Mouse (Mus musculus): ENCODE measurements around the gene Camta1. TPM values are rescaled to one million over a fixed set of nuclear protein-coding genes. Genes with fewer than 3 reads are reported as not detected.

Camta1 gene
- polyA plus RNA-seq, 1 experiment from 2014 or later, result 140 TPM

DNA sequence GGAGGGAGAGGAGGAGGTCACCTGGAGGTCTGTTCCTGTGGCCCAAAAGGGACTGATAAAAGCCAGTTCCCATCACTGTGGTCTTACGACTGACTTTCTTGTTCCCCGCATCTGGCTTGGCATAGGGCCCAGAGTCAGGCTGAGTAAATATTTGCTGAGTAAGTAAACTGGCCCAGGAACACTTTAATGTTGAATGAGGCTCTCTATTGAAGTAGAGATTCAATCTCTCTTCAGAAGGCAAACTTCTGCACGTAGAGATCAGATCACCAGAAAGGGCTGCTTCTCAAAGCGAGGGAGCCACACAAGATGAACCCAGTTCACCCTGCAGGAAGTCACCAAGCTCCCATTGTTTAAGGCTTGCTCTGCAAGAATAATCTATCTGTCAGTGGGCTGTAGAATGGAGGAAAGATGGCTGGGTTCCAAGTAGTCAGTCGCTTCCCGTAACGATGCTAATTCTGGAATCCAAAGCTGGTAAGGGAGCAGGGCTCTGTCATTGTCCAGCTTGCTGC lies 681.2 kb downstream of the Camta1 start:
- ATAC-seq (replicated peaks; ENCODE audit: low FRiP score), result no peak
- Histone ChIP-seq H3K27me3 (ENCODE audit: control insufficient read depth, insufficient read depth, low read length) (no peaks in the 10 kb centered on the region), H3K9ac (ENCODE audit: low read length) (no peak overlapping the region), H3K27ac (ENCODE audit: low read depth, low read length) (no peak overlapping the region), H3K36me3 (ENCODE audit: control insufficient read depth, insufficient read depth, low read length) (no peaks in the 10 kb centered on the region), H3K9me3 (ENCODE audit: control insufficient read depth, low read length) (no peaks in the 10 kb centered on the region), H3K4me2 (ENCODE audit: low read depth, low read length, severe bottlenecking) (no peak overlapping the region), H3K4me1 (replicated peaks; ENCODE audit: control insufficient read depth, insufficient read depth, low read length) (no peaks in the 10 kb centered on the region), H3K4me3 (ENCODE audit: low read depth, low read length) (no peak overlapping the region)
- no peak for DNase-seq (ENCODE audit: low spot score)
- 58% methylated on average over 7 of the region's 7 CpGs for WGBS

DNA sequence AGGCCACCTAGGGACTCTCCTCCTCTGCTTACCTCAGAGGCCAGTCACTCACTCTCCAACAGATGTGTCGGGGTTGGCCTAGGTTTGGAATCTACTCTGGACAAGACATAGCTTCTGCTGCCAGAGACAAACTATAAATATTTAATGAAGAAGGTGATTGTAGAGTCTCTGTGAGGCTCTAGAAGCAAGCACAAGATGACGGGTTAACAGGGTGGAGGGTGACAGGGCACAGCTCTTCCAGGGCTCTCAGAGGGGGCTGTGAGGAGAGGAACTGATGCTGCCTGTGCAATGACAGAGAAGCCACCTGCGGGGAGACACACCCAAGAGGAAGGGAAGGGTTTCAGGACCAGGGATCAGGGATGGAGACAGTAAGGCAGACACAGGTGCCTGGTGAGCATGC lies 682.0 kb downstream of the Camta1 start:
- Histone ChIP-seq H3K27ac (ENCODE audit: low read depth, low read length) (no peak overlapping the region), H3K36me3 (ENCODE audit: control insufficient read depth, insufficient read depth, low read length) (no peaks in the 10 kb centered on the region), H3K27me3 (ENCODE audit: control insufficient read depth, insufficient read depth, low read length) (no peaks in the 10 kb centered on the region), H3K9me3 (ENCODE audit: control insufficient read depth, low read length) (no peaks in the 10 kb centered on the region), H3K4me2 (ENCODE audit: low read depth, low read length, severe bottlenecking) (no peak overlapping the region), H3K9ac (ENCODE audit: low read length) (no peak overlapping the region), H3K4me1 (replicated peaks; ENCODE audit: control insufficient read depth, insufficient read depth, low read length) (no peaks in the 10 kb centered on the region), H3K4me3 (ENCODE audit: low read depth, low read length) (no peak overlapping the region)
- no peak for DNase-seq (ENCODE audit: low spot score)
- 67% methylated on average over 3 of the region's 3 CpGs for WGBS
- no peak for ATAC-seq (replicated peaks; ENCODE audit: low FRiP score)

DNA sequence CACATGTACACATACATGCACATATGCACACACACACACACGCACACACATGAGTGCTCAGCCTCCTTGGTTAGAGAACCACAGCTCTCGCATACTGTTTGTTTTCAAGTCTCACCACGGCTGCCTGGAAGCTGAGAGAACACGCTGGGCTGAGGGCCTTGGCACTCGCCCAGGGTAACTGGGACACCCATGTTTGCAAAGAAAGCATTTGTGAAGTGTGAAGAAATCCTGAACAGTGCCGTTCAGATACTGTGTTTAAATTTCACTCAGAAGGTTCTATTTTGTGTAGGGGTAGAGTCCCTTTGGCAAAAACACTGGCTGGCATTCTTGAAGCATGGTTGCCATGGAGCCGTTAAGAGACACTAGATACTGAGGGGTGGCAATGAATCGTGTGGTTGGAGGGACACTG lies 682.7 kb downstream of the Camta1 start:
- H3K4me1 ChIP-seq (replicated peaks; ENCODE audit: control insufficient read depth, insufficient read depth, low read length), result no peaks in the 10 kb centered on the region
- no peak overlapping the region for H3K9ac ChIP-seq (ENCODE audit: low read length)
- no peaks in the 10 kb centered on the region for H3K9me3 ChIP-seq (ENCODE audit: control insufficient read depth, low read length)
- H3K4me3 ChIP-seq (ENCODE audit: low read depth, low read length), result no peak overlapping the region
- H3K4me2 ChIP-seq (ENCODE audit: low read depth, low read length, severe bottlenecking), result no peak overlapping the region
- WGBS, result 75% methylated on average over 8 of the region's 8 CpGs
- no peaks in the 10 kb centered on the region for H3K36me3 ChIP-seq (ENCODE audit: control insufficient read depth, insufficient read depth, low read length)
- no peaks in the 10 kb centered on the region for H3K27me3 ChIP-seq (ENCODE audit: control insufficient read depth, insufficient read depth, low read length)
- no peak for DNase-seq (ENCODE audit: low spot score)
- no peak overlapping the region for H3K27ac ChIP-seq (ENCODE audit: low read depth, low read length)
- ATAC-seq (replicated peaks; ENCODE audit: low FRiP score), result no peak

DNA sequence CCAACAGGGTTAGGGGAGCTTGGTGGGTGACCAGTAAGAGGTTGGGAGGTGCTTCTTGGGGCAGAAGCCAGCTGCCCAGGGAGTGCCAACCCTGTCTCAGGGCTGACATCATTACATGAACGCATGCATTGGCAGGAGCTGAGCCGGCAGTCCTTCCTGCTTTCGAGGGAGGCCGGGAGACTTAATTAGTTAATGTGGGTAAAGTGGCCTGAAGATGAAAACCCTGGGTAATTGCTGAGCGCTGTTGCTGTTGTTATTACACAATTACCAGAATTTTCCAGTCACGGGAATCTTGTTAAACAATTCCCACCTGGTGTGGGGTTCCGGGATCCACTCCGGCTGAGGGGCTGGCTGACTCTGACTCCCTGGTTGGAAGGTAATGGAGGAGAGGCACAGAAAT lies 689.1 kb downstream of the Camta1 start:
- Histone ChIP-seq H3K9ac (ENCODE audit: low read length) (no peak overlapping the region), H3K9me3 (ENCODE audit: control insufficient read depth, low read length) (no peaks in the 10 kb centered on the region), H3K4me2 (ENCODE audit: low read depth, low read length, severe bottlenecking) (no peak overlapping the region), H3K4me1 (replicated peaks; ENCODE audit: control insufficient read depth, insufficient read depth, low read length) (no peaks in the 10 kb centered on the region), H3K36me3 (ENCODE audit: control insufficient read depth, insufficient read depth, low read length) (no peaks in the 10 kb centered on the region), H3K27ac (ENCODE audit: low read depth, low read length) (no peak overlapping the region), H3K4me3 (ENCODE audit: low read depth, low read length) (no peak overlapping the region), H3K27me3 (ENCODE audit: control insufficient read depth, insufficient read depth, low read length) (no peaks in the 10 kb centered on the region)
- WGBS, result 58% methylated on average over 8 of the region's 8 CpGs
- ATAC-seq (replicated peaks; ENCODE audit: low FRiP score) (no peak), DNase-seq (ENCODE audit: low spot score) (no peak)

DNA sequence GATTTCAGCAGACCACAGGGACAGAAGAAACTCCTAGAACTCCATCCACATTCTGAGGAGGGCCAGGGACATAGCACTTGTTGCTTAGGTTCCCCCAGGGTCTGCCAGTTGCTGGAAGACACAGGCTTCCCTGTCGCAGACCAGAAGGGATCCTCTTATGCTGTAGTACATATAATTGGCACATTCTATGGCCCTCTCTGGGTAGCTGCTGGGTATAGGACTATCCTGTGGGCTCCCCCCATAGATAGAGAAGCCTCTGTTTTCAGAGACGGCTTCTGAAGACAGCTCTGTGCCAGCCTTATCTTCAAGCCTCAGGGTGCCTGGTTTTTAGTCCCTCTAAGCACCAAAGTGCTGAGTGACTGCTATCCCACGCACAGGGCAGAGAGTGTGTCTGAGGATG lies 690.6 kb downstream of the Camta1 start:
- H3K27ac ChIP-seq (ENCODE audit: low read depth, low read length), result no peak overlapping the region
- DNase-seq (ENCODE audit: low spot score) (no peak), ATAC-seq (replicated peaks; ENCODE audit: low FRiP score) (no peak)

DNA sequence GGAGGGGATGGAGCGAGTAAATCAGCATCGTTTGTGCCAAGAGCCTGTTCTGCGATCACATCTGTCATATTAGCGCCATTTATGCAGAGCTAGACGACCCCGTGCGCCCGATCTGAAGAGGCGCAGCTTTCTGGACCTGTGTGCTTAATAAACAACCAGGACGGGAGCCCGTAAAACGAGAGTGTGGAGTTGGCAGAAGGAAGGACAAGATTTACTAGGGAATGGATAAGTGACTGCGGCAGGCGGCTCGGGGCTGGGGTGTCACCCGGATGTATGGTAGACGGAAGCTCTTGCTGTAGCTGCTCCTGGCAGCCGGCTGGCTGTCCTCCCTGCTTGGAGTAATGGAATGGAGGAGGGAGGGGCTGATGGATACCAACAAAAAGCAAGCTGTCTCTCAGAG lies 691.0 kb downstream of the Camta1 start:
- no peak overlapping the region for H3K4me3 ChIP-seq (ENCODE audit: low read depth, low read length)
- H3K4me2 ChIP-seq (ENCODE audit: low read depth, low read length, severe bottlenecking), result no peak overlapping the region
- no peak overlapping the region for H3K27ac ChIP-seq (ENCODE audit: low read depth, low read length)
- H3K9me3 ChIP-seq (ENCODE audit: control insufficient read depth, low read length), result no peaks in the 10 kb centered on the region
- DNase-seq (ENCODE audit: low spot score) (no peak), ATAC-seq (replicated peaks; ENCODE audit: low FRiP score) (no peak)
- H3K4me1 ChIP-seq (replicated peaks; ENCODE audit: control insufficient read depth, insufficient read depth, low read length), result no peaks in the 10 kb centered on the region
- H3K27me3 ChIP-seq (ENCODE audit: control insufficient read depth, insufficient read depth, low read length), result no peaks in the 10 kb centered on the region
- no peaks in the 10 kb centered on the region for H3K36me3 ChIP-seq (ENCODE audit: control insufficient read depth, insufficient read depth, low read length)
- H3K9ac ChIP-seq (ENCODE audit: low read length), result no peak overlapping the region
- WGBS, result 78% methylated on average over 18 of the region's 18 CpGs

More for the DNA sequence above, 690.6 kb downstream of the Camta1 start:
- WGBS, result 76% methylated on average over 3 of the region's 3 CpGs
- Histone ChIP-seq H3K36me3 (ENCODE audit: control insufficient read depth, insufficient read depth, low read length) (no peaks in the 10 kb centered on the region), H3K9ac (ENCODE audit: low read length) (no peak overlapping the region), H3K4me3 (ENCODE audit: low read depth, low read length) (no peak overlapping the region), H3K4me1 (replicated peaks; ENCODE audit: control insufficient read depth, insufficient read depth, low read length) (no peaks in the 10 kb centered on the region), H3K9me3 (ENCODE audit: control insufficient read depth, low read length) (no peaks in the 10 kb centered on the region), H3K4me2 (ENCODE audit: low read depth, low read length, severe bottlenecking) (no peak overlapping the region), H3K27me3 (ENCODE audit: control insufficient read depth, insufficient read depth, low read length) (no peaks in the 10 kb centered on the region)

DNA sequence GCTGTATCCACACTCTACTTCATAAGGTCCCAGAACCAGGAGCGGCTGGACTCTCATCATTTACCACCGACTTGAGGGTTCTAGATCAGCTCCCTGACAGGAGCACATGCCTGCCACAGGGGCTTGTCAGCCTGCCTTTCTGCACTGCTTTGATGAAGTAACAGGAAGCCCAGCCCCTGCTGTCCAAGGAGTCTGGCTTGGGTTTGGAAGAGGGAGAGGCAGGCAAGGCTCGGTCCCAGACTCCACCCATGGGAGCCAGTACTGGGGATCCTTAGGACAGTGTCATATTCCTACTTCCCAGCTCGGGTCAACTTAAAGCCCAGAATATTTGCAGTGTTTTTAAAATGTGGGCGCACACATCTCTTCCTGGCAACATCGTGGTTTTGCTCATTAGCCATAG lies 694.7 kb downstream of the Camta1 start:
- Histone ChIP-seq H3K9me3 (ENCODE audit: control insufficient read depth, low read length) (no peaks in the 10 kb centered on the region), H3K9ac (ENCODE audit: low read length) (no peak overlapping the region), H3K27me3 (ENCODE audit: control insufficient read depth, insufficient read depth, low read length) (no peaks in the 10 kb centered on the region), H3K27ac (ENCODE audit: low read depth, low read length) (no peak overlapping the region), H3K4me1 (replicated peaks; ENCODE audit: control insufficient read depth, insufficient read depth, low read length) (no peaks in the 10 kb centered on the region), H3K4me2 (ENCODE audit: low read depth, low read length, severe bottlenecking) (no peak overlapping the region), H3K4me3 (ENCODE audit: low read depth, low read length) (no peak overlapping the region), H3K36me3 (ENCODE audit: control insufficient read depth, insufficient read depth, low read length) (no peaks in the 10 kb centered on the region)
- ATAC-seq (replicated peaks; ENCODE audit: low FRiP score) (no peak), DNase-seq (ENCODE audit: low spot score) (no peak)
- 84% methylated on average over 6 of the region's 6 CpGs for WGBS

DNA sequence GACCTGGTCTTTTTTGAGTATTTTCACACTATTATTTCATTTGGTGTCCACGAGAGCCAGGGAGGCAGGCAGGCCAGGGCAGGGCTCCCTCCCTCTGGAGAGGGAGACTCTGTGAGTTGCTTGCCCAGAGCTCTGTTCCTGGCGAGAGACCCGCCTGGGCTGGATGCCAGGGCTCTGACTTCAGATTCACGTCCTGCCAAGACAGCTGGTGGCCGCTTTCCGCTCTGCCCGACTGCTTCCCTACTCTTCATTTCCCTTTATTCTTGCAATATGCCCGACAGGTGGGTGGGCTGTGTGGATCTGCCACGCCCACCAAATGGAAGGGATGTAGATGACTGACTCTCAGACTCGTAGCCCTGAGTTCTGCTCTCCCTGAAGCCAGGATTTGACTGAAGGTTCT lies 696.1 kb downstream of the Camta1 start:
- DNase-seq (ENCODE audit: low spot score) (no peak), ATAC-seq (replicated peaks; ENCODE audit: low FRiP score) (no peak)
- Histone ChIP-seq H3K4me1 (replicated peaks; ENCODE audit: control insufficient read depth, insufficient read depth, low read length) (no peaks in the 10 kb centered on the region), H3K9me3 (ENCODE audit: control insufficient read depth, low read length) (no peaks in the 10 kb centered on the region), H3K9ac (ENCODE audit: low read length) (no peak overlapping the region), H3K4me2 (ENCODE audit: low read depth, low read length, severe bottlenecking) (no peak overlapping the region), H3K36me3 (ENCODE audit: control insufficient read depth, insufficient read depth, low read length) (no peaks in the 10 kb centered on the region), H3K27me3 (ENCODE audit: control insufficient read depth, insufficient read depth, low read length) (no peaks in the 10 kb centered on the region), H3K27ac (ENCODE audit: low read depth, low read length) (no peak overlapping the region), H3K4me3 (ENCODE audit: low read depth, low read length) (no peak overlapping the region)
- 18% methylated on average over 10 of the region's 10 CpGs for WGBS

DNA sequence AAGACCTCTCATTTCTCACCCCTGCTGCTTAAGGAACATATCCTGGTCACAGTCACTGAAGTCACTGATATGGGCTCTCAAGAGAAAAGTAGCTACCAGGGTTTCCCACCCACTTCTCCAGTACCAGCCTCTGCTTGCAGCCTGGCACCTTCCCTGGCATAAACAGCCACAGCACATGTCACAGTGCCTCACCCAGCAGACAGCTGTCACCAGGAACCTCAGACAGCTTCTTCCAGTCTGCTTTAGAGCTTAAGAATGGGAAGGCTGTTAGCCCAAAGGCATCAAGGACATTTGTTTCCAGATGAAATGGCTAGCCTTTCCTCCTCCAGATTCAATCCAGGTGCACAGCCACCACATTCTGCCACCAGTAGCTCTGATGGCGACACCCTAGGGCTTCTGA lies 697.4 kb downstream of the Camta1 start:
- Histone ChIP-seq H3K27ac (ENCODE audit: low read depth, low read length) (no peak overlapping the region), H3K4me3 (ENCODE audit: low read depth, low read length) (no peak overlapping the region), H3K36me3 (ENCODE audit: control insufficient read depth, insufficient read depth, low read length) (no peaks in the 10 kb centered on the region), H3K27me3 (ENCODE audit: control insufficient read depth, insufficient read depth, low read length) (no peaks in the 10 kb centered on the region), H3K4me1 (replicated peaks; ENCODE audit: control insufficient read depth, insufficient read depth, low read length) (no peaks in the 10 kb centered on the region), H3K4me2 (ENCODE audit: low read depth, low read length, severe bottlenecking) (no peak overlapping the region), H3K9ac (ENCODE audit: low read length) (no peak overlapping the region), H3K9me3 (ENCODE audit: control insufficient read depth, low read length) (no peaks in the 10 kb centered on the region)
- DNase-seq (ENCODE audit: low spot score) (no peak), ATAC-seq (replicated peaks; ENCODE audit: low FRiP score) (no peak)
- 77% methylated on average over 1 of the region's 1 CpGs for WGBS

Measured in forebrain, embryonic 11.5 days (tissue).